Mouse (Mus musculus) heart, embryonic 10.5 days (tissue): Measurements from ENCODE around the gene Mettl27. TPM values are rescaled to one million over a fixed set of nuclear protein-coding genes. Genes with fewer than 3 reads are reported as not detected.

Experiments used
- DNase-seq: peaks from one replicate; pipeline ENCODE4 v3.0.0-alpha.2; 2017; ENCODE audit warnings: low spot score
- H3K27ac ChIP-seq: fragments of 300-500 bp; sonication (generic); 2 replicates; pipeline ENCODE4 v1.5.1; 2016; ENCODE audit warnings: mild to moderate bottlenecking
- H3K27me3 ChIP-seq: fragments of 300-500 bp; sonication (generic); 2 replicates; pipeline ENCODE4 v1.6.1; 2016; ENCODE audit warnings: mild to moderate bottlenecking; ENCODE audit not compliant: poor library complexity, insufficient read depth, severe bottlenecking
- H3K36me3 ChIP-seq: fragments of 300-500 bp; sonication (generic); 2 replicates; pipeline ENCODE4 v1.6.1; 2016; ENCODE audit warnings: mild to moderate bottlenecking, moderate library complexity
- H3K4me1 ChIP-seq: fragments of 300-500 bp; sonication (generic); 2 replicates; pipeline ENCODE4 v1.6.1; 2016; ENCODE audit warnings: mild to moderate bottlenecking
- H3K4me3 ChIP-seq: fragments of 300-500 bp; sonication (generic); 2 replicates; pipeline ENCODE4 v1.5.1; 2016; ENCODE audit warnings: mild to moderate bottlenecking, moderate library complexity
- H3K9me3 ChIP-seq: fragments of 300-500 bp; sonication (generic); 2 replicates; pipeline ENCODE4 v1.6.1; 2016; ENCODE audit warnings: mild to moderate bottlenecking, moderate library complexity
- WGBS: fragments of 180-500 bp; shearing (Covaris S2); methylation state at CpG from one replicate; pipeline ENCODE4 v1.1.7; 2016; 5-methylcytosine and 5-hydroxymethylcytosine counted together
- polyA plus RNA-seq: library from polyadenylated mRNA; unstranded; fragments of >200 nt; fragmentation: Nextera tagmentation; extraction: Ambion mirVana; gene quantifications from 2 replicates; pipeline ENCODE4 v1.2.1, GENCODE M21; 2016

Mettl27 gene
- 8.8 and 12.1 TPM in 2 replicates for polyA plus RNA-seq

GRCm38 (mm10) chr5:134932179-134932902, at the start of gene Mettl27:
Gene Mettl27 (plus strand): TSS chr5:134932368.
- peak; percentile 96 for DNase-seq
- no peaks in the 10 kb centered on the region; the same call in 1 of the 2 replicates for H3K27me3 ChIP-seq
- under 1% methylated on average over 41 of the region's 41 CpGs for WGBS
- peaks cover 10% of the 10 kb centered on the region; the same call in 1 of the 2 replicates for H3K36me3 ChIP-seq
- H3K9me3 ChIP-seq: no peaks in the 10 kb centered on the region
- peak within 1 kb of the TSS; percentile 82 for H3K4me3 ChIP-seq
- H3K27ac ChIP-seq: peak within 1 kb of the TSS; percentile 90
- H3K4me1 ChIP-seq: peaks cover 8% of the 10 kb centered on the region

- Histone ChIP-seq H3K9me3 (peaks cover 2% of the 10 kb centered on the region; the same call in 1 of the 2 replicates), H3K4me3 (no peak overlapping the region), H3K27ac (no peak overlapping the region), H3K4me1 (peaks cover 7% of the 10 kb centered on the region), H3K36me3 (no peaks in the 10 kb centered on the region), H3K27me3 (0 out of 2 replicates have a peak, but pooled peaks cover 3% of the 10 kb centered on the region)
- no peak for DNase-seq
- 73% methylated on average over 3 of the region's 3 CpGs for WGBS
Measured at GRCm38 (mm10) chr5:134883077-134883476, 49.1 kb upstream of the Mettl27 start.

- DNase-seq: no peak
- 58% methylated on average over 18 of the region's 18 CpGs for whole genome bisulfite sequencing
- peak overlapping the region; percentile 69 for H3K27ac ChIP-seq
- peaks cover 18% of the 10 kb centered on the region for H3K4me1 ChIP-seq
- H3K4me3 ChIP-seq: no peak overlapping the region
- H3K27me3 ChIP-seq: 0 out of 2 replicates have a peak, but pooled peaks cover 4% of the 10 kb centered on the region
- no peaks in the 10 kb centered on the region for H3K9me3 ChIP-seq
- H3K36me3 ChIP-seq: no peaks in the 10 kb centered on the region
Measured at GRCm38 (mm10) chr5:134887447-134888335, 44.5 kb upstream of the Mettl27 start.

GRCm38 (mm10) chr5:134888505-134888904, 43.7 kb upstream of the Mettl27 start:
- Histone ChIP-seq H3K4me3 (no peak overlapping the region), H3K27me3 (0 out of 2 replicates have a peak, but pooled peaks cover 4% of the 10 kb centered on the region), H3K9me3 (no peaks in the 10 kb centered on the region), H3K4me1 (peaks cover 18% of the 10 kb centered on the region), H3K36me3 (no peaks in the 10 kb centered on the region), H3K27ac (no peak overlapping the region)
- WGBS: 82% methylated on average over 7 of the region's 7 CpGs
- DNase-seq: no peak

GRCm38 (mm10) chr5:134890601-134891054, 41.5 kb upstream of the Mettl27 start:
- 69% methylated on average over 6 of the region's 6 CpGs for WGBS
- no peak for DNase-seq
- no peaks in the 10 kb centered on the region for H3K9me3 ChIP-seq
- H3K36me3 ChIP-seq: no peaks in the 10 kb centered on the region
- peaks cover 22% of the 10 kb centered on the region for H3K4me1 ChIP-seq
- no peak overlapping the region for H3K4me3 ChIP-seq
- 0 out of 2 replicates have a peak, but pooled peaks cover 4% of the 10 kb centered on the region for H3K27me3 ChIP-seq
- peak overlapping the region; percentile 13; the same call in 1 of the 2 replicates for H3K27ac ChIP-seq

GRCm38 (mm10) chr5:134891552-134891951, 40.6 kb upstream of the Mettl27 start:
- Histone ChIP-seq H3K36me3 (no peaks in the 10 kb centered on the region), H3K4me1 (peaks cover 22% of the 10 kb centered on the region), H3K27me3 (0 out of 2 replicates have a peak, but pooled peaks cover 4% of the 10 kb centered on the region), H3K9me3 (no peaks in the 10 kb centered on the region), H3K4me3 (no peak overlapping the region), H3K27ac (peak overlapping the region; percentile 13)
- no peak for DNase-seq
- 73% methylated on average over 8 of the region's 8 CpGs for WGBS

- WGBS: 76% methylated on average over 5 of the region's 5 CpGs
- Histone ChIP-seq H3K27me3 (0 out of 2 replicates have a peak, but pooled peaks cover 13% of the 10 kb centered on the region), H3K9me3 (no peaks in the 10 kb centered on the region), H3K27ac (no peak overlapping the region), H3K4me1 (peaks cover 30% of the 10 kb centered on the region), H3K36me3 (no peaks in the 10 kb centered on the region), H3K4me3 (no peak overlapping the region)
- DNase-seq: no peak
Measured at GRCm38 (mm10) chr5:134892717-134893116, 39.5 kb upstream of the Mettl27 start.

GRCm38 (mm10) chr5:134895291-134895690, 36.9 kb upstream of the Mettl27 start:
- no peak for DNase-seq
- no peaks in the 10 kb centered on the region for H3K9me3 ChIP-seq
- H3K27me3 ChIP-seq: peaks cover 15% of the 10 kb centered on the region
- H3K4me3 ChIP-seq: no peak overlapping the region
- H3K27ac ChIP-seq: no peak overlapping the region
- H3K4me1 ChIP-seq: peaks cover 29% of the 10 kb centered on the region
- no peaks in the 10 kb centered on the region for H3K36me3 ChIP-seq
- 80% methylated on average over 8 of the region's 8 CpGs for WGBS

- H3K27ac ChIP-seq: peak overlapping the region; percentile 62; the same call in 1 of the 2 replicates
- no peak overlapping the region for H3K4me3 ChIP-seq
- no peaks in the 10 kb centered on the region for H3K9me3 ChIP-seq
- no peaks in the 10 kb centered on the region for H3K36me3 ChIP-seq
- no peak for DNase-seq
- H3K4me1 ChIP-seq: peaks cover 27% of the 10 kb centered on the region
- WGBS: 88% methylated on average over 8 of the region's 8 CpGs
- H3K27me3 ChIP-seq: peaks cover 23% of the 10 kb centered on the region
Measured at GRCm38 (mm10) chr5:134896965-134897364, 35.2 kb upstream of the Mettl27 start.

GRCm38 (mm10) chr5:134897596-134897995, 34.6 kb upstream of the Mettl27 start:
- WGBS: 76% methylated on average over 17 of the region's 17 CpGs
- Histone ChIP-seq H3K4me3 (no peak overlapping the region), H3K27me3 (peaks cover 26% of the 10 kb centered on the region), H3K36me3 (no peaks in the 10 kb centered on the region), H3K9me3 (no peaks in the 10 kb centered on the region), H3K27ac (0 out of 2 replicates have a peak overlapping the region, but pooled peaks have one; percentile 62), H3K4me1 (peaks cover 27% of the 10 kb centered on the region)
- DNase-seq: no peak

GRCm38 (mm10) chr5:134901012-134901643, 31.0 kb upstream of the Mettl27 start:
- Histone ChIP-seq H3K27me3 (peaks cover 29% of the 10 kb centered on the region), H3K27ac (no peak overlapping the region)
- WGBS: 41% methylated on average over 12 of the region's 12 CpGs

GRCm38 (mm10) chr5:134901644-134902027, 30.5 kb upstream of the Mettl27 start:
- H3K4me3 ChIP-seq: no peak overlapping the region
- no peak overlapping the region for H3K27ac ChIP-seq
- H3K36me3 ChIP-seq: no peaks in the 10 kb centered on the region
- H3K9me3 ChIP-seq: no peaks in the 10 kb centered on the region
- peaks cover 28% of the 10 kb centered on the region for H3K27me3 ChIP-seq
- no peak for DNase-seq
- H3K4me1 ChIP-seq: peaks cover 23% of the 10 kb centered on the region
- WGBS: 67% methylated on average over 8 of the region's 8 CpGs

More at GRCm38 (mm10) chr5:134901012-134901643, 31.0 kb upstream of the Mettl27 start:
- Histone ChIP-seq H3K9me3 (no peaks in the 10 kb centered on the region), H3K4me3 (no peak overlapping the region), H3K4me1 (peaks cover 24% of the 10 kb centered on the region), H3K36me3 (no peaks in the 10 kb centered on the region)
- DNase-seq: no peak
